Mouse (Mus musculus): ENCODE measurements around the gene Cstf1. TPM values are rescaled to one million over a fixed set of nuclear protein-coding genes. Genes with fewer than 3 reads are reported as not detected.

The Cstf1 gene
- total RNA-seq (2023), result 36.5 TPM

DNA sequence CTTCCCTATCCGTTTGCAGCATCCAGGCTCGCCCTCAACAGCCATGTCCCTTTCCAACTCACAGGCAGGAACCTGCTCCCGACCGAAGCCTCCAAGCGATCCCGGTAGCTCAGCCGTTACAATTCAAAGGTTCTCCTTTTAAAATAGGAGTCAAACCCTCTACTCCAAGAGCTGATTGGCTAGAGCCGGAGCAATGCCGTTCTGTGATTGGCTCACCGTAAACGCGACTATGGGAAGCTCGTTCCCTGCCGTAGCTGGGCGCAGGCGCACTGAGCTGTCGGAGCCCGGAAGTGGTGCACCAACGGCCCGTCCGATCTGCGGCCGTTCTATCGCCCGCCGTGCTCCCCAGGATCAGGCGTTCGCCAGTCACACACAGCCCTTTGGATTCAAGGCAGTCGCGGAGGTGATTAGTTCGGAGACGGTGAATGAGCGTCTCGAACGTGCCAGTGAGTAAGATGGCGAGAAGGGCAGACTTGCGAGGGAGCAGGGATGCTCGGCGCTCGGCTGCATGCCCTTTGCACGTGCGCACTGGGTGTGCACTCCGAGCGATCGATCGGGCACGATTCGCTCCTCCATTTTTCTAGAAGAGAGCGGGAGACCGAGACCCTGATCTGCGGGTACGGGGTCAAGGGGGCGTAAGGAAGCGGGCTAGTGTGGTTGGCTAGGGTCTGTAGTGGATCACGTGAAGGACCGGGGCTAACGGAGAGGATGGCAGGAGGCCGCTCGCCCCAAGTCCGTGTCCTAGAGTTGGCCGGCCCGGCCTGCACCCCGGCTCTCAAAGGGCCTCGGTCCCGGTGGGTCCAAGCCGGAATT, at the start of gene Cstf1, which contains the start of gene Aurka:
Gene Cstf1 (plus strand): TSS at position 271 of the 813 bp plus-strand sequence.
Gene Aurka (minus strand): TSS at position 125 of the 813 bp plus-strand sequence.

DNA sequence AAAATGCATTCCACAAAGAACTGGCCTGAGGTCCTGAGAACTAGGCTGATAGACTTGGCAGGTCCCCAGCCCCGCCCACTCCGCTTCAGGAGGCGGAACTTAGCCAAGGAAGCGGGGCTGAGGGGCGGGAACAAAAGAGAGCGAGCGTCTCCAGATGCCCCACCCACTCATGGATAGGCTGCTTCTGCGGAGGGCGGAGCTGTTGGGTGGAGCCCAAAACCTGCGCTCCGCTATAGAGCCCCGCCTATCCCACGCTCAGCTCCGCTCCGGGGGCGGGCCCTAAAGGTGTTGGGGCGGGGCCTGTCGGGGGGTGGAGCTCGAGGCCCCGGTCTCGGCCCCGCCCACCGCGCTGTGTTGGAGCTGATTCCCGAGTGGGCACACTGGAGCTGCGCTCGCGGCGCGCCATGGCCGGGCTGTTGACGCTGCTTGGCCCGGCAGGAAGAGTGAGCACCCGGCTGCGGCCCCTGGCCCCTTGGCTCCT, 25.2 kb upstream of the Cstf1 start, which contains the start of gene Fam210b:
Gene Fam210b (plus strand): TSS at position 308 of the 481 bp plus-strand sequence.

DNA sequence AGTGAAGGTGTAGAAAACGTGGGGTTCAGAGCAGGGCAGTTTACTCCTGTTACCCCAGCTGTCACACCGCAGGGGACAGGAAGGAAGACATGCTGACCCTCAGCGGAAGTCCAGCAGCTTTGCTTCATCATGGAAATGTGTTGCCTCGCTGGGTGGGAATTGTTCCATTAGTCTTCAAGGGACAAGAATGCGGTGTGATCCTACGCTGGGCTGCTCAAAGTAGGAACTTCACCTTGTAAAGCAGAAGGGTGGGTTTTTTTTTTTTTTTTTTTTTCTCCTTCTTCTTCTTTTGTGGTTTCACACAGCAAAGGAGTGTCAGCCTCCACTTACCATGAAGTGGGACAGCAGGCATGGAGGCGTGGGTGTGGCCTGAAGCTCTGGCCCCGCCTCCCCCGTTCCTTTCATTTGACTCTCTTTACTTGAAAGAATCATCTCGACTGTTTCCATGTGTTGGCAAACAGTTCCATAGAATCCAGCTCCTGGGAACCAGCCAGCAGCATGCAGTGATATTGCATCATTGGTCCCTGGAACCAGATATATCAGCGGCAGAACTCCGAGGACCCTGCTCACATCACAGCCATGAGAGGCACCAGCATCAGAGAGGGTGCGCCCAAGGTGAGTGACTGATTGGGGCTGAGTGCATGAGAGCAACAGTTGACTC, 23.0 kb downstream of the Cstf1 start, which contains the start of gene Cass4:
Gene Cass4 (plus strand): TSS at position 404 of the 661 bp plus-strand sequence.

Other genes starting within 250 kb of the Cstf1 start
- gene Mc3r, start 122.2 kb upstream of the Cstf1 start, total RNA-seq (2023), result not detected
- 9.4 TPM for gene Fam210b, start 25.1 kb upstream of the Cstf1 start, total RNA-seq (2023)
- gene Aurka, start 146 bp upstream of the Cstf1 start, total RNA-seq (2023), result 5.6 TPM
- gene Cass4, start 23.1 kb downstream of the Cstf1 start, total RNA-seq (2023), result 0.61 TPM
- gene Rtf2, start 69.9 kb downstream of the Cstf1 start, total RNA-seq (2023), result 73.7 TPM
- not detected for gene Gcnt7, start 87.9 kb downstream of the Cstf1 start, total RNA-seq (2023)
- gene Fam209, start 101.8 kb downstream of the Cstf1 start, total RNA-seq (2023), result 7.2 TPM
- gene Tfap2c, start 178.9 kb downstream of the Cstf1 start, total RNA-seq (2023), result not detected